In the genomic region with DNA sequence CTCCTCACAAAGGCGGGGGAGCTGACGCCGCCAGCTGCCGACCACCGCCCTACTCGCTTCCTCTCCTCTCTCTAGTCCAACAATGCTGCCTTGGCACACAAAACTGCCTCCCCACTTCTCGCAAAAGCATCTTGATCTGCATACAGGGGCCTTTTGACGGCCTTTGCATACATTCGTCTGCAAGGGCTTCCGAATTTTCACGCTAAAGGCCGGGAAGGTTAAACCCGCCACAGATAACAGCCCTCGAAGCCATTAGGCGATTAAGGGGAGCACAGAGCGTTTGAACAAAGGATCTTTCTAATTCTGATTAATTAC, we compare ENCODE assay signal across 8 mouse cellular contexts. TPM values are rescaled to one million over a fixed set of nuclear protein-coding genes. Genes with fewer than 3 reads are reported as not detected.
DNase-seq lines count a peak whose midpoint lies in the region; ATAC-seq lines count a peak whose summit lies in the region.

No protein-coding gene starts in this region.

- no peaks in the 10 kb centered on the region for H3K36me3 ChIP-seq in neural tube, embryonic 11.5 days (ENCODE audit: control insufficient read depth, insufficient read depth, low read length)
- H3K36me3 ChIP-seq in kidney, embryonic 16.5 days (ENCODE audit: insufficient read depth, low read length) = no peaks in the 10 kb centered on the region
- peaks cover 4% of the 10 kb centered on the region; the same call in 1 of the 2 replicates for H3K36me3 ChIP-seq in stomach, embryonic 14.5 days (ENCODE audit: control insufficient read depth, insufficient read depth, low read length)

- H3K4me3 ChIP-seq in neural tube, embryonic 11.5 days (ENCODE audit: low read depth, low read length) = peak overlapping the region; percentile 50
- peak overlapping the region; percentile 67 for H3K4me3 ChIP-seq in kidney, embryonic 16.5 days (ENCODE audit: low read length)
- H3K4me3 ChIP-seq in stomach, embryonic 14.5 days (ENCODE audit: low read depth, low read length) = peak overlapping the region; percentile 51

- 20% methylated on average over 16 of the region's 16 CpGs for WGBS in neural tube, embryonic 11.5 days
- WGBS in kidney, embryonic 16.5 days = 13% methylated on average over 16 of the region's 16 CpGs
- 13% methylated on average over 16 of the region's 16 CpGs for WGBS in stomach, embryonic 14.5 days

- no peak overlapping the region for H3K4me2 ChIP-seq in neural tube, embryonic 11.5 days (ENCODE audit: low read depth)
- peak overlapping the region; percentile 54 for H3K4me2 ChIP-seq in kidney, embryonic 16.5 days (replicated peaks; ENCODE audit: low read depth, low read length)
- H3K4me2 ChIP-seq in stomach, embryonic 14.5 days (replicated peaks; ENCODE audit: low read depth, low read length) = no peak overlapping the region

- DNase-seq in neural tube, embryonic 11.5 days (ENCODE audit: low spot score) = peak; percentile 54
- no peak for DNase-seq in neural tube, embryonic 10.5 days (ENCODE audit: extremely low spot score, low spot score)
- peak; percentile 61 for DNase-seq in brain, adult 2 months (ENCODE audit: low read depth, low spot score)
- DNase-seq in heart, adult 18-20 months = peak; percentile 63 to 64
- DNase-seq in lung, postnatal 14 days = peak; percentile 58
- DNase-seq in frontal cortex, postnatal 10 days (ENCODE audit: low spot score in 2 of 2) = no peak

- H3K27me3 ChIP-seq in neural tube, embryonic 11.5 days (ENCODE audit: control insufficient read depth, insufficient read depth, low read length) = 0 out of 2 replicates have a peak, but pooled peaks cover 3% of the 10 kb centered on the region
- peaks cover 26% of the 10 kb centered on the region; the same call in 1 of the 2 replicates for H3K27me3 ChIP-seq in kidney, embryonic 16.5 days (ENCODE audit: insufficient read depth, low read length)
- no peaks in the 10 kb centered on the region for H3K27me3 ChIP-seq in stomach, embryonic 14.5 days (ENCODE audit: control insufficient read depth, insufficient read depth, low read length)

- H3K4me1 ChIP-seq in neural tube, embryonic 11.5 days (ENCODE audit: control insufficient read depth, insufficient read depth, low read length) = no peaks in the 10 kb centered on the region
- H3K4me1 ChIP-seq in kidney, embryonic 16.5 days (ENCODE audit: insufficient read depth, low read length) = peaks cover 6% of the 10 kb centered on the region; the same call in 1 of the 2 replicates
- H3K4me1 ChIP-seq in stomach, embryonic 14.5 days (ENCODE audit: control insufficient read depth, insufficient read depth, low read length) = no peaks in the 10 kb centered on the region

- ATAC-seq in neural tube, embryonic 11.5 days (ENCODE audit: insufficient read depth, low FRiP score, low TSS enrichment) = no peak
- no peak for ATAC-seq in kidney, embryonic 16.5 days (ENCODE audit: low FRiP score, low TSS enrichment)
- no peak for ATAC-seq in stomach, embryonic 14.5 days (ENCODE audit: insufficient number of reproducible peaks, insufficient read depth, low FRiP score, low read depth)

- H3K9me3 ChIP-seq in neural tube, embryonic 11.5 days (ENCODE audit: control insufficient read depth, low read length) = no peaks in the 10 kb centered on the region
- H3K9me3 ChIP-seq in kidney, embryonic 16.5 days (ENCODE audit: low read length) = no peaks in the 10 kb centered on the region
- no peaks in the 10 kb centered on the region for H3K9me3 ChIP-seq in stomach, embryonic 14.5 days (ENCODE audit: control insufficient read depth, low read depth, low read length)

- H3K9ac ChIP-seq in neural tube, embryonic 11.5 days (ENCODE audit: low read length) = peak overlapping the region; percentile 84
- H3K9ac ChIP-seq in kidney, embryonic 16.5 days (replicated peaks; ENCODE audit: low read length) = peak overlapping the region; percentile 76
- peak overlapping the region; percentile 73 for H3K9ac ChIP-seq in stomach, embryonic 14.5 days (replicated peaks; ENCODE audit: low read depth, low read length)

- peak overlapping the region; percentile 74 for H3K27ac ChIP-seq in neural tube, embryonic 11.5 days (ENCODE audit: low read depth, low read length)
- H3K27ac ChIP-seq in kidney, embryonic 16.5 days (ENCODE audit: low read length) = peak overlapping the region; percentile 88
- H3K27ac ChIP-seq in stomach, embryonic 14.5 days (ENCODE audit: low read length) = peak overlapping the region; percentile 94

RNA-seq across cellular contexts. Expression of a gene that starts 0.7 kb away (rescaled TPM):
- 4,507 and 4,569 TPM in 2 replicates for polyA plus RNA-seq in neural tube, embryonic 11.5 days (2014; fragmentation: Nextera tagmentation; extraction: Ambion mirVana)
- total RNA-seq in heart, adult 18-20 months (2021) = 100 to 1,000 TPM; 525 to 536 TPM
- polyA plus RNA-seq in kidney, embryonic 16.5 days (2015; fragmentation: Nextera tagmentation; extraction: Ambion mirVana) = 2,464 and 2,500 TPM in 2 replicates
- polyA plus RNA-seq in stomach, embryonic 14.5 days (2014; fragmentation: Nextera tagmentation; extraction: Ambion mirVana) = 5,407 TPM in 2 replicates

RNA-seq across cellular contexts. Expression of a gene that starts 55.7 kb away (rescaled TPM):
- polyA plus RNA-seq in neural tube, embryonic 11.5 days (2014; fragmentation: Nextera tagmentation; extraction: Ambion mirVana) = 0.29 and 0.42 TPM in 2 replicates
- 1 to 10 TPM; 1.9 to 2.8 TPM for total RNA-seq in heart, adult 18-20 months (2021)
- 0.06 and 0.15 TPM in 2 replicates for polyA plus RNA-seq in kidney, embryonic 16.5 days (2015; fragmentation: Nextera tagmentation; extraction: Ambion mirVana)
- 0.20 and 0.62 TPM in 2 replicates for polyA plus RNA-seq in stomach, embryonic 14.5 days (2014; fragmentation: Nextera tagmentation; extraction: Ambion mirVana)

Comparison
In these comparisons a context has a peak if more than half of its experiments do, and no peak if none do; other contexts are left out.
1. DNase-seq: peak in neural tube, embryonic 11.5 days (single experiment), brain, adult 2 months (single experiment), heart, adult 18-20 months (2 of 2) and lung, postnatal 14 days (single experiment); none in neural tube, embryonic 10.5 days (single experiment) and frontal cortex, postnatal 10 days (0 of 2).
2. Peak in every context shown above with its lines, with median percentiles within 50 percentile points of each other: H3K27ac ChIP-seq, H3K4me3 ChIP-seq and H3K9ac ChIP-seq.